Mouse (Mus musculus): ENCODE measurements around the gene Dab1.

DNA sequence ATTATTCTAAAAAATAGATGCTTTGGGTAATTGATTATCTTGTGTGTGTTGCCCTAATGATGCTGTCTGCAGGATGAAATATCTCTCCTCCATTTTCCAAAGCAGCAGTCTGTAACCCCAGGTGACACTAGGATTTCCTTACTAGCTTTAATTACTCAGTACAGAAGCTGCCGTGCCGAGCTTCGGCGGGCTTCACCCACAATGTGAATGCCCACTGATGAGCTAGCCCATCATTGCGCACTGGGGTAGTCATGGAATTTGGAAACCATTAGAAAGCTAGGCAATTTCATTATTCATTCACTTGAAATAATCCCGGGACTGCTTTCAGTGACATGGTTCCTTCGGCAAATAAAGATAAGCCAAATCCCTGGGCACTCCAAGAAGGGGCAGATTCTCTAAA lies 894.5 kb downstream of the Dab1 start:
- TF ChIP-seq CTCF (IDR thresholded peaks at IDR 0.05) (no peak), EP300 (IDR thresholded peaks at IDR 0.05) (no peak)
